Mouse (Mus musculus): ENCODE data around the gene Gm49322. TPM values are rescaled to one million over a fixed set of nuclear protein-coding genes. Genes with fewer than 3 reads are reported as not detected.

The Gm49322 gene
- polyA plus RNA-seq, 1 experiment = 2.1 TPM

GRCm38 (mm10) chr10:80584045-80584488, 21.8 kb upstream of the Gm49322 start:
- no peak for DNase-seq (ENCODE audit: low read depth)

GRCm38 (mm10) chr10:80584642-80585552, 20.9 kb upstream of the Gm49322 start:
- no peak for DNase-seq (ENCODE audit: low read depth)

- no peak for DNase-seq (ENCODE audit: low read depth)
Measured at GRCm38 (mm10) chr10:80585581-80585980, 20.2 kb upstream of the Gm49322 start.

GRCm38 (mm10) chr10:80586407-80587304, 19.2 kb upstream of the Gm49322 start:
- DNase-seq (ENCODE audit: low read depth) = no peak

GRCm38 (mm10) chr10:80587305-80587657, 18.5 kb upstream of the Gm49322 start:
- no peak for DNase-seq (ENCODE audit: low read depth)

GRCm38 (mm10) chr10:80589127-80589878, 16.5 kb upstream of the Gm49322 start:
- DNase-seq (ENCODE audit: low read depth) = no peak

GRCm38 (mm10) chr10:80589879-80590854, 15.7 kb upstream of the Gm49322 start, which contains the start of gene Abhd17a:
Abhd17a (minus strand) TSS chr10:80590341.
- no peak for DNase-seq (ENCODE audit: low read depth)

- DNase-seq (ENCODE audit: low read depth) = no peak
Measured at GRCm38 (mm10) chr10:80596318-80596717, 9.5 kb upstream of the Gm49322 start.

GRCm38 (mm10) chr10:80602698-80603325, 3.0 kb upstream of the Gm49322 start, which contains the start of the genes Scamp4 and Adat3:
Scamp4 (plus strand) TSS chr10:80602872.
Adat3 (plus strand) TSS chr10:80602880.
- no peak for DNase-seq (ENCODE audit: low read depth)

- no peak for DNase-seq (ENCODE audit: low read depth)
Measured at GRCm38 (mm10) chr10:80603364-80603763, 2.5 kb upstream of the Gm49322 start.

- DNase-seq (ENCODE audit: low read depth) = no peak
Measured at GRCm38 (mm10) chr10:80604001-80604509, 1.8 kb upstream of the Gm49322 start.

GRCm38 (mm10) chr10:80604988-80605387, 833 bp upstream of the Gm49322 start:
- no peak for DNase-seq (ENCODE audit: low read depth)

- no peak for DNase-seq (ENCODE audit: low read depth)
Measured at GRCm38 (mm10) chr10:80606306-80606705, 485 bp downstream of the Gm49322 start.

GRCm38 (mm10) chr10:80606737-80607350, 1.0 kb downstream of the Gm49322 start:
- no peak for DNase-seq (ENCODE audit: low read depth)

- no peak for DNase-seq (ENCODE audit: low read depth)
Measured at GRCm38 (mm10) chr10:80608435-80608834, 2.6 kb downstream of the Gm49322 start.

- no peak for DNase-seq (ENCODE audit: low read depth)
Measured at GRCm38 (mm10) chr10:80609269-80609924, 3.6 kb downstream of the Gm49322 start.

GRCm38 (mm10) chr10:80610116-80610785, 4.4 kb downstream of the Gm49322 start:
- DNase-seq (ENCODE audit: low read depth) = no peak

GRCm38 (mm10) chr10:80611024-80611423, 5.2 kb downstream of the Gm49322 start:
- no peak for DNase-seq (ENCODE audit: low read depth)

All from gonadal fat pad, adult 2 months (tissue).